Comparison of ENCODE assay signal across 17 mouse cellular contexts in the genomic region with DNA sequence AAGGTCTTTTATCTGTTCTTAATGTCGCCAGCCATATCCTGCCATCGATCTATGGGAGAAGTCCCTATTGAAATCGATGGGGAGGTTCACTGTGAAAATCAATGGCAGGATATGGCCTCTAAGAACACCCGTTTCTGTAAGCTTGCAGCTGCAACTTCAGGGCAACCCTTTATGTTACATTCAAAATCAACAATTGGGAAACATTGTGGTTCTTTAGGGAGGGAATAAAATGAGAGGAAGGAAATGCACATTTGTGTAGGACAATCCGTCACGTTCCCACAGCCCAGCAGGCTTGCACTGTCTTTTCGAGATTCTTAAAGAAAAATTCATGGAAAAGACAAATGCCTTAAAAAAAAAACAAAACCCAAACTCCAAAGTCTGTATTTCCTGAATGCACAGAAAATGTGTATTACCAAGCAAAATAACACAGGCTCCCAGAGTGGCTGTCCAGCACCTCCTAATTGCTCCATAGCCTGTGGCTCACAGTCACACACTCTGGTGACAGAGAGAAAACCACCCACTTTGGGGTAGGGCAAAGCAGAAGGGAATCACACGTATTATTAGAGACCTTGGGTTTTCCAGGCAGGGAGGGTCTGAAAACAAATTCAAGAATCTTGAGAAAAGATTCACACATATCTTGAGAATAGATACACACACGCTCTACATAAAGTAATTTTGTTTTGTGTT.
"Had no signal": no experiment of that assay in that cellular context is flagged by ENCODE, and none has a peak within 500 bp of the region (broad histone marks: within the 10 kb centered on the region; RNA-seq: fewer than 3 reads in every experiment).

No protein-coding gene starts in this region.

- H3K36me3 ChIP-seq: limb, embryonic 15.5 days; liver, embryonic 13.5 days; midbrain, embryonic 15.5 days; neural tube, embryonic 13.5 days; stomach, embryonic 15.5 days had no signal

- H3K4me2 ChIP-seq: limb, embryonic 15.5 days; liver, embryonic 13.5 days; midbrain, embryonic 11.5 days; midbrain, embryonic 15.5 days; neural tube, embryonic 13.5 days; stomach, embryonic 15.5 days had no signal

- DNase-seq: kidney, adult 11 months; kidney, postnatal 36 days; layer of hippocampus, adult 9-11 months; layer of hippocampus, postnatal 36 days; liver, embryonic 13.5 days; liver, postnatal 0 days; lung, postnatal 14 days; right cerebral cortex, postnatal 14 days; thymus, adult 2 months; thymus, postnatal 36 days had no signal

- H3K27me3 ChIP-seq: limb, embryonic 15.5 days; liver, embryonic 13.5 days; megakaryocyte, embryonic 14.5 days; midbrain, embryonic 15.5 days; neural tube, embryonic 13.5 days; stomach, embryonic 15.5 days had no signal

- H3K4me1 ChIP-seq: limb, embryonic 15.5 days; liver, embryonic 13.5 days; megakaryocyte, embryonic 14.5 days; midbrain, embryonic 15.5 days; neural tube, embryonic 13.5 days; stomach, embryonic 15.5 days had no signal

- H3K4me3 ChIP-seq: limb, embryonic 15.5 days; liver, embryonic 13.5 days; megakaryocyte, embryonic 14.5 days; midbrain, embryonic 15.5 days; neural tube, embryonic 13.5 days; stomach, embryonic 15.5 days had no signal

- H3K9me3 ChIP-seq: limb, embryonic 15.5 days; liver, embryonic 13.5 days; megakaryocyte, embryonic 14.5 days; midbrain, embryonic 15.5 days; neural tube, embryonic 13.5 days; stomach, embryonic 15.5 days had no signal

- H3K9ac ChIP-seq: limb, embryonic 15.5 days; liver, embryonic 13.5 days; liver, postnatal 0 days; midbrain, embryonic 15.5 days; neural tube, embryonic 13.5 days; stomach, embryonic 15.5 days had no signal

- ATAC-seq: hindbrain, postnatal 0 days; liver, postnatal 0 days; midbrain, embryonic 15.5 days had no signal

- H3K27ac ChIP-seq: hindbrain, postnatal 0 days; limb, embryonic 15.5 days; liver, embryonic 13.5 days; midbrain, embryonic 15.5 days; neural tube, embryonic 13.5 days; stomach, embryonic 15.5 days had no signal
